8 mouse cellular contexts compared by ENCODE assay signal in genomic region chr11:58301837-58302754, GRCm38 (mm10). TPM values are rescaled to one million over a fixed set of nuclear protein-coding genes. Genes with fewer than 3 reads are reported as not detected.
DNase-seq lines count a peak whose midpoint lies in the region; ATAC-seq and TF ChIP-seq lines count a peak whose summit lies in the region.

No protein-coding gene starts in this region.

- in situ Hi-C loops in CH12.LX (cut with MboI; ENCODE audit: low pct_ligation_motif_present, low pct_unique_long_range_greater_than_20kb, low sequenced_read_pairs) = loop anchor here (10.0 kb wide), 2 partner anchors 117 to 347 kb away; no protein-coding TSS in a partner anchor

- no peak for TF ChIP-seq POLR2A in CH12.LX (IDR thresholded peaks at IDR 0.05; ENCODE audit: low read depth, low read length)

- TF ChIP-seq RAD21 in CH12.LX (IDR thresholded peaks at IDR 0.05; ENCODE audit: low read depth, low read length) = peak; percentile 68

- peak overlapping the region; percentile 21; the same call in 1 of the 2 replicates for H3K4me2 ChIP-seq in CH12.LX (ENCODE audit: insufficient read depth, low read depth, poor library complexity, severe bottlenecking)
- H3K4me2 ChIP-seq in forebrain, embryonic 11.5 days (ENCODE audit: low read depth, low read length, severe bottlenecking) = peak overlapping the region; percentile 63
- peak overlapping the region; percentile 74 for H3K4me2 ChIP-seq in heart, embryonic 16.5 days (ENCODE audit: low read depth, low read length)
- peak overlapping the region; percentile 76 for H3K4me2 ChIP-seq in liver, embryonic 15.5 days
- peak overlapping the region; percentile 63 for H3K4me2 ChIP-seq in neural tube, embryonic 12.5 days (replicated peaks)

- dilution Hi-C loops in CH12.LX (cut with MboI; ENCODE audit: extremely low pct_ligation_motif_present, extremely low pct_unique_long_range_greater_than_20kb, low sequenced_read_pairs) = no loop called here

- H3K9me3 ChIP-seq in CH12.LX (replicated peaks; ENCODE audit: low read length) = no peaks in the 10 kb centered on the region
- H3K9me3 ChIP-seq in forebrain, embryonic 11.5 days (ENCODE audit: control insufficient read depth, low read length) = no peaks in the 10 kb centered on the region
- H3K9me3 ChIP-seq in heart, embryonic 16.5 days (replicated peaks; ENCODE audit: control insufficient read depth, low read length) = no peaks in the 10 kb centered on the region
- no peaks in the 10 kb centered on the region for H3K9me3 ChIP-seq in liver, embryonic 15.5 days (replicated peaks)
- H3K9me3 ChIP-seq in neural tube, embryonic 12.5 days = no peaks in the 10 kb centered on the region

- peak; percentile 99 for DNase-seq in CH12.LX (ENCODE audit: extremely low read depth)
- DNase-seq in c-Kit-positive CD71-positive TER-119-negative erythroid progenitor cells, embryonic 14.5 days (ENCODE audit: low read depth) = peak; percentile 94
- DNase-seq in forebrain, embryonic 11.5 days (ENCODE audit: low spot score) = peak; percentile 99
- peak; percentile 96 to 97 for DNase-seq in kidney, postnatal 36 days
- peak; percentile 94 for DNase-seq in telencephalon, adult 2 months (ENCODE audit: low read depth, low spot score)

- peaks cover 3 to 27% of the 10 kb centered on the region in 2 experiments for H3K4me1 ChIP-seq in CH12.LX (ENCODE audit: control insufficient read depth in 1 of 2, insufficient read depth in 2 of 2)
- H3K4me1 ChIP-seq in forebrain, embryonic 11.5 days (replicated peaks; ENCODE audit: control insufficient read depth, insufficient read depth, low read length) = no peaks in the 10 kb centered on the region; the same call in 1 of the 2 replicates
- H3K4me1 ChIP-seq in heart, embryonic 16.5 days (ENCODE audit: control insufficient read depth, insufficient read depth, low read length) = peaks cover 12% of the 10 kb centered on the region
- H3K4me1 ChIP-seq in liver, embryonic 15.5 days (replicated peaks) = peaks cover 36% of the 10 kb centered on the region
- peaks cover 6% of the 10 kb centered on the region for H3K4me1 ChIP-seq in neural tube, embryonic 12.5 days

- H3K27ac ChIP-seq in CH12.LX (ENCODE audit: insufficient read depth, low read depth) = peak overlapping the region; percentile 57
- H3K27ac ChIP-seq in forebrain, embryonic 11.5 days (ENCODE audit: low read depth, low read length) = peak overlapping the region; percentile 90
- peak overlapping the region; percentile 95 for H3K27ac ChIP-seq in heart, embryonic 16.5 days (ENCODE audit: low read length)
- H3K27ac ChIP-seq in liver, embryonic 15.5 days (replicated peaks) = peak overlapping the region; percentile 89
- H3K27ac ChIP-seq in neural tube, embryonic 12.5 days = peak overlapping the region; percentile 62; the same call in 1 of the 2 replicates

- no peaks in the 10 kb centered on the region for H3K36me3 ChIP-seq in CH12.LX (replicated peaks in 1 of 2; ENCODE audit: control insufficient read depth in 1 of 2, insufficient read depth in 1 of 2, low read length in 1 of 2)
- no peaks in the 10 kb centered on the region for H3K36me3 ChIP-seq in forebrain, embryonic 11.5 days (ENCODE audit: control insufficient read depth, insufficient read depth, low read length)
- no peaks in the 10 kb centered on the region for H3K36me3 ChIP-seq in heart, embryonic 16.5 days (ENCODE audit: control insufficient read depth, insufficient read depth)
- H3K36me3 ChIP-seq in liver, embryonic 15.5 days (replicated peaks) = no peaks in the 10 kb centered on the region
- H3K36me3 ChIP-seq in neural tube, embryonic 12.5 days = no peaks in the 10 kb centered on the region

- ATAC-seq in forebrain, embryonic 11.5 days (replicated peaks; ENCODE audit: low FRiP score) = peak; percentile 91
- peak; percentile 91 for ATAC-seq in heart, embryonic 16.5 days (replicated peaks; ENCODE audit: extremely low read depth, insufficient read depth, low FRiP score)
- ATAC-seq in liver, embryonic 15.5 days (ENCODE audit: insufficient read depth) = peak; percentile 84
- peak; percentile 93 for ATAC-seq in neural tube, embryonic 12.5 days (ENCODE audit: low FRiP score, low read depth)

- peaks cover 19% of the 10 kb centered on the region for H3K27me3 ChIP-seq in CH12.LX (replicated peaks)
- H3K27me3 ChIP-seq in forebrain, embryonic 11.5 days (ENCODE audit: control insufficient read depth, insufficient read depth, low read length) = no peaks in the 10 kb centered on the region
- no peaks in the 10 kb centered on the region for H3K27me3 ChIP-seq in heart, embryonic 16.5 days (ENCODE audit: control insufficient read depth, insufficient read depth, low read length)
- peaks cover 3% of the 10 kb centered on the region; the same call in 1 of the 2 replicates for H3K27me3 ChIP-seq in liver, embryonic 15.5 days
- H3K27me3 ChIP-seq in neural tube, embryonic 12.5 days (replicated peaks) = no peaks in the 10 kb centered on the region

- peak overlapping the region; percentile 57 to 90 (median 63) for H3K4me3 ChIP-seq in CH12.LX (replicated peaks in 1 of 3; ENCODE audit: low read depth in 2 of 3, low read length in 2 of 3, poor library complexity in 1 of 3)
- peak overlapping the region; percentile 50 for H3K4me3 ChIP-seq in forebrain, embryonic 11.5 days (ENCODE audit: low read depth, low read length)
- peak overlapping the region; percentile 80 for H3K4me3 ChIP-seq in heart, embryonic 16.5 days (ENCODE audit: low read length)
- peak overlapping the region; percentile 67 for H3K4me3 ChIP-seq in liver, embryonic 15.5 days (replicated peaks)
- peak overlapping the region; percentile 56 for H3K4me3 ChIP-seq in neural tube, embryonic 12.5 days

- H3K9ac ChIP-seq in CH12.LX (ENCODE audit: insufficient read depth, low read depth) = peak overlapping the region; percentile 38
- peak overlapping the region; percentile 59 for H3K9ac ChIP-seq in forebrain, embryonic 11.5 days (ENCODE audit: low read length)
- peak overlapping the region; percentile 80 for H3K9ac ChIP-seq in heart, embryonic 16.5 days (ENCODE audit: low read length)
- H3K9ac ChIP-seq in liver, embryonic 15.5 days = peak overlapping the region; percentile 63
- H3K9ac ChIP-seq in neural tube, embryonic 12.5 days = peak overlapping the region; percentile 57

- WGBS in forebrain, embryonic 11.5 days = under 1% methylated on average over 36 of the region's 36 CpGs
- WGBS in heart, embryonic 16.5 days = under 1% methylated on average over 36 of the region's 36 CpGs
- under 1% methylated on average over 36 of the region's 36 CpGs for WGBS in liver, embryonic 15.5 days (ENCODE audit: insufficient replicate concordance)
- under 1% methylated on average over 36 of the region's 36 CpGs for WGBS in neural tube, embryonic 12.5 days

- TF ChIP-seq CTCF in CH12.LX (conservative IDR thresholded peaks at IDR 0.05 in 1 of 2, IDR thresholded peaks at IDR 0.05 in 1 of 2; ENCODE audit: low read depth in 2 of 2, low read length in 2 of 2) = peak in 1 of 2 experiments; percentile 99; a peak in 2 of 4 replicates

- TF ChIP-seq EP300 in CH12.LX (IDR thresholded peaks at IDR 0.05; ENCODE audit: low read length) = no peak

- H3K79me2 ChIP-seq in CH12.LX (replicated peaks; ENCODE audit: control insufficient read depth, extremely low read depth, insufficient read depth, poor library complexity, severe bottlenecking) = no peaks in the 10 kb centered on the region

TF ChIP-seq in CH12.LX, 34 proteins besides CTCF, POLR2A, EP300 and RAD21 (continues in another document):
- TF ChIP-seq MYC (IDR thresholded peaks at IDR 0.05; ENCODE audit: low read depth, low read length) (0 out of 2 replicates have a peak, but pooled peaks have one; percentile 41), KAT2A (IDR thresholded peaks at IDR 0.05; ENCODE audit: insufficient replicate concordance, low read length) (peak; percentile 93), ZKSCAN1 (IDR thresholded peaks at IDR 0.05; ENCODE audit: borderline replicate concordance, low read depth, low read length) (no peak)

RNA-seq across cellular contexts. Expression of gene Zfp692, which starts 4.8 kb away (rescaled TPM):
- total RNA-seq in CH12.LX (2012; rRNA removed) (14.7 and 18.7 TPM in 2 replicates), CH12.LX (2014; rRNA removed) (13.1 and 14.2 TPM in 2 replicates)
- 17.6 and 17.7 TPM in 2 replicates for polyA plus RNA-seq in CH12.LX (2012; ENCODE audit: insufficient read length, low read depth)
- 17.4 and 20.0 TPM in 2 replicates for polyA plus RNA-seq in forebrain, embryonic 11.5 days (2014; fragmentation: Nextera tagmentation; extraction: Ambion mirVana)
- polyA plus RNA-seq in heart, embryonic 16.5 days (2015; fragmentation: Nextera tagmentation; extraction: Ambion mirVana) = 15.0 and 16.6 TPM in 2 replicates
- polyA plus RNA-seq in liver, embryonic 15.5 days (2015; fragmentation: Nextera tagmentation; extraction: Ambion mirVana) = 9.4 and 11.5 TPM in 2 replicates
- polyA plus RNA-seq in neural tube, embryonic 12.5 days (2016; fragmentation: Nextera tagmentation; extraction: Ambion mirVana) = 27.4 and 30.8 TPM in 2 replicates

RNA-seq across cellular contexts. Expression of gene 4930438A08Rik, which starts 27.5 kb away (rescaled TPM):
- total RNA-seq in CH12.LX (2012; rRNA removed) (not detected in 2 replicates), CH12.LX (2014; rRNA removed) (not detected in 2 replicates)
- not detected in 2 replicates for polyA plus RNA-seq in CH12.LX (2012; ENCODE audit: insufficient read length, low read depth)
- 0.08 TPM in 1 of 2 replicates, not detected in the other for polyA plus RNA-seq in forebrain, embryonic 11.5 days (2014; fragmentation: Nextera tagmentation; extraction: Ambion mirVana)
- 0.08 TPM in 1 of 2 replicates, not detected in the other for polyA plus RNA-seq in heart, embryonic 16.5 days (2015; fragmentation: Nextera tagmentation; extraction: Ambion mirVana)
- polyA plus RNA-seq in liver, embryonic 15.5 days (2015; fragmentation: Nextera tagmentation; extraction: Ambion mirVana) = 2.9 and 3.2 TPM in 2 replicates
- polyA plus RNA-seq in neural tube, embryonic 12.5 days (2016; fragmentation: Nextera tagmentation; extraction: Ambion mirVana) = 0.15 TPM in 1 of 2 replicates, not detected in the other

RNA-seq across cellular contexts. Expression of gene Zfp672, which starts 28.0 kb away (rescaled TPM):
- total RNA-seq in CH12.LX (2012; rRNA removed) = 34.9 and 43.7 TPM in 2 replicates
- 38.8 and 40.5 TPM in 2 replicates for total RNA-seq in CH12.LX (2014; rRNA removed)
- polyA plus RNA-seq in CH12.LX (2012; ENCODE audit: insufficient read length, low read depth) = 27.4 and 31.2 TPM in 2 replicates
- 30.6 and 33.2 TPM in 2 replicates for polyA plus RNA-seq in forebrain, embryonic 11.5 days (2014; fragmentation: Nextera tagmentation; extraction: Ambion mirVana)
- 38.8 and 40.5 TPM in 2 replicates for polyA plus RNA-seq in heart, embryonic 16.5 days (2015; fragmentation: Nextera tagmentation; extraction: Ambion mirVana)
- 35.0 and 36.0 TPM in 2 replicates for polyA plus RNA-seq in liver, embryonic 15.5 days (2015; fragmentation: Nextera tagmentation; extraction: Ambion mirVana)
- polyA plus RNA-seq in neural tube, embryonic 12.5 days (2016; fragmentation: Nextera tagmentation; extraction: Ambion mirVana) = 32.0 and 32.2 TPM in 2 replicates

RNA-seq across cellular contexts. Expression of gene Sh3bp5l, which starts 28.4 kb away (rescaled TPM):
- total RNA-seq in CH12.LX (2012; rRNA removed) (26.1 and 27.7 TPM in 2 replicates), CH12.LX (2014; rRNA removed) (18.1 and 18.6 TPM in 2 replicates)
- polyA plus RNA-seq in CH12.LX (2012; ENCODE audit: insufficient read length, low read depth) = 22.2 and 22.8 TPM in 2 replicates
- 36.7 and 41.0 TPM in 2 replicates for polyA plus RNA-seq in forebrain, embryonic 11.5 days (2014; fragmentation: Nextera tagmentation; extraction: Ambion mirVana)
- polyA plus RNA-seq in heart, embryonic 16.5 days (2015; fragmentation: Nextera tagmentation; extraction: Ambion mirVana) = 32.0 and 32.5 TPM in 2 replicates
- 16.7 and 19.0 TPM in 2 replicates for polyA plus RNA-seq in liver, embryonic 15.5 days (2015; fragmentation: Nextera tagmentation; extraction: Ambion mirVana)
- polyA plus RNA-seq in neural tube, embryonic 12.5 days (2016; fragmentation: Nextera tagmentation; extraction: Ambion mirVana) = 51.5 and 52.8 TPM in 2 replicates

Comparison
In these comparisons a context has a peak if more than half of its experiments do, and no peak if none do; other contexts are left out.
1. Peak in every context shown above with its lines: DNase-seq, ATAC-seq, H3K4me3 ChIP-seq and H3K27ac ChIP-seq.
2. H3K4me2 ChIP-seq: peak in every context shown above with its lines; median percentile 76 in liver, embryonic 15.5 days; 74 in heart, embryonic 16.5 days; 63 in forebrain, embryonic 11.5 days; 63 in neural tube, embryonic 12.5 days; 21 in CH12.LX.